Mouse (Mus musculus) MEL (cell line): Measurements from ENCODE around the gene Epha4. TPM values are rescaled to one million over a fixed set of nuclear protein-coding genes. Genes with fewer than 3 reads are reported as not detected.

Experiments used
- DNase-seq: peaks from one replicate; pipeline ENCODE4 v3.0.0; 2011; ENCODE audit warnings: low read depth, low spot score
- H3K27ac ChIP-seq: 2 replicates; pipeline ENCODE4 v1.5.1; 2012; ENCODE audit warnings: low read depth, mild to moderate bottlenecking, control low read depth, low read length, moderate library complexity; ENCODE audit not compliant: control insufficient read depth
- H3K27me3 ChIP-seq, 2 experiments: fragments of 150-350 bp in 1 of 2; sonication (generic) in 1 of 2; 2 replicates each; pipeline ENCODE4 v1.6.1; 2012; ENCODE audit warnings: low read length in 2 of 2, mild to moderate bottlenecking in 2 of 2, improper control_type of control experiment in 1 of 2, moderate library complexity in 1 of 2; ENCODE audit not compliant: insufficient read depth in 2 of 2, control insufficient read depth in 1 of 2
- H3K36me3 ChIP-seq, 2 experiments: 2 replicates each; pipeline ENCODE4 v1.6.1; 2012 to 2014; ENCODE audit warnings: low read length in 2 of 2, improper control_type of control experiment in 1 of 2, inconsistent platforms in 1 of 2, mild to moderate bottlenecking in 1 of 2; ENCODE audit not compliant: insufficient read depth in 2 of 2, control insufficient read depth in 1 of 2
- H3K4me1 ChIP-seq, 2 experiments: fragments of 150-350 bp in 1 of 2; sonication (generic) in 1 of 2; 2 replicates each; pipeline ENCODE4 v1.6.1; 2012; ENCODE audit warnings: low read length in 2 of 2, improper control_type of control experiment in 1 of 2, mild to moderate bottlenecking in 1 of 2; ENCODE audit not compliant: insufficient read depth in 2 of 2, control insufficient read depth in 1 of 2
- H3K4me3 ChIP-seq, 2 experiments: fragments of 150-350 bp in 1 of 2; sonication (generic) in 1 of 2; 2 replicates each; pipeline ENCODE4 v1.5.1; 2012; ENCODE audit warnings: low read depth in 2 of 2, low read length in 2 of 2, mild to moderate bottlenecking in 2 of 2, moderate library complexity in 2 of 2, control low read depth in 1 of 2, improper control_type of control experiment in 1 of 2; ENCODE audit not compliant: control insufficient read depth in 1 of 2, insufficient read depth in 1 of 2
- H3K79me2 ChIP-seq: 2 replicates; pipeline ENCODE4 v1.6.1; 2012; ENCODE audit warnings: mild to moderate bottlenecking, low read length, moderate library complexity; ENCODE audit not compliant: control insufficient read depth, poor library complexity, insufficient read depth
- H3K9ac ChIP-seq: 2 replicates; pipeline ENCODE4 v1.6.1; 2012; ENCODE audit warnings: low read depth, mild to moderate bottlenecking, control low read depth, low read length, moderate library complexity; ENCODE audit not compliant: control insufficient read depth, poor library complexity, severe bottlenecking
- H3K9me3 ChIP-seq: fragments of 150-350 bp; sonication (generic); replicated peaks from 2 replicates; pipeline ENCODE4 v1.6.1; 2012; ENCODE audit warnings: mild to moderate bottlenecking, low read length, improper control_type of control experiment, moderate library complexity; ENCODE audit not compliant: insufficient read depth
- CHD1 ChIP-seq: IDR thresholded peaks from 2 replicates; pipeline ENCODE4 v1.6.1; 2012; ENCODE audit warnings: low read depth, mild to moderate bottlenecking, inconsistent platforms, low read length, improper control_type of control experiment
- CHD2 ChIP-seq: IDR thresholded peaks from 2 replicates; pipeline ENCODE4 v1.6.1; 2011; ENCODE audit warnings: low read length, improper control_type of control experiment
- ELF1 ChIP-seq: IDR thresholded peaks from 2 replicates; pipeline ENCODE4 v1.6.1; 2014; ENCODE audit warnings: low read depth, mild to moderate bottlenecking, inconsistent platforms, low read length, improper control_type of control experiment, moderate library complexity
- EP300 ChIP-seq, 2 experiments: IDR thresholded peaks; 2 replicates each; pipeline ENCODE4 v1.6.1; 2011; ENCODE audit warnings: improper control_type of control experiment in 2 of 2, low read length in 2 of 2, low read depth in 1 of 2, mild to moderate bottlenecking in 1 of 2
- KAT2A ChIP-seq: conservative IDR thresholded peaks from 2 replicates; pipeline ENCODE4 v1.6.1; 2012; ENCODE audit warnings: low read depth, low read length, improper control_type of control experiment, inconsistent platforms
- MAFK ChIP-seq: IDR thresholded peaks from 2 replicates; pipeline ENCODE4 v1.6.1; 2011; ENCODE audit warnings: low read depth, mild to moderate bottlenecking, low read length, improper control_type of control experiment, borderline replicate concordance
- MAX ChIP-seq: IDR thresholded peaks from 2 replicates; pipeline ENCODE4 v1.6.1; 2011; ENCODE audit warnings: low read length, improper control_type of control experiment
- MAZ ChIP-seq: IDR thresholded peaks from 2 replicates; pipeline ENCODE4 v1.6.1; 2012; ENCODE audit warnings: low read depth, mild to moderate bottlenecking, inconsistent platforms, low read length, improper control_type of control experiment
- MXI1 ChIP-seq: IDR thresholded peaks from 2 replicates; pipeline ENCODE4 v1.6.1; 2011; ENCODE audit warnings: mild to moderate bottlenecking, low read depth, low read length, improper control_type of control experiment
- NELFE ChIP-seq: IDR thresholded peaks from 2 replicates; pipeline ENCODE4 v1.6.1; 2011; ENCODE audit warnings: low read depth, low read length, improper control_type of control experiment
- NRF1 ChIP-seq: IDR thresholded peaks from 2 replicates; pipeline ENCODE4 v1.6.1; 2014; ENCODE audit warnings: low read depth, mild to moderate bottlenecking, inconsistent platforms, low read length, improper control_type of control experiment, moderate library complexity; ENCODE audit not compliant: poor library complexity, insufficient read depth, severe bottlenecking
- POLR2A ChIP-seq, 2 experiments: IDR thresholded peaks; 2 replicates each; pipeline ENCODE4 v1.6.1; 2011 to 2012; ENCODE audit warnings: low read length in 2 of 2, mild to moderate bottlenecking in 2 of 2, control low read depth in 1 of 2, improper control_type of control experiment in 1 of 2, low read depth in 1 of 2, moderate library complexity in 1 of 2; ENCODE audit not compliant: control insufficient read depth in 1 of 2, insufficient read depth in 1 of 2, poor library complexity in 1 of 2
- POLR2AphosphoS2 ChIP-seq: IDR thresholded peaks from 2 replicates; pipeline ENCODE4 v1.6.1; 2011; ENCODE audit warnings: low read length, improper control_type of control experiment
- TAL1 ChIP-seq: IDR thresholded peaks from 2 replicates; pipeline ENCODE4 v1.6.1; 2012; ENCODE audit warnings: mild to moderate bottlenecking, inconsistent platforms, low read length, moderate library complexity, mixed read lengths
- USF1 ChIP-seq: IDR thresholded peaks from 2 replicates; pipeline ENCODE4 v1.6.1; 2014; ENCODE audit warnings: low read depth, mild to moderate bottlenecking, inconsistent platforms, low read length, improper control_type of control experiment, moderate library complexity
- ZMIZ1 ChIP-seq: IDR thresholded peaks from 2 replicates; pipeline ENCODE4 v1.6.1; 2012; ENCODE audit warnings: low read depth, mild to moderate bottlenecking, inconsistent platforms, low read length, improper control_type of control experiment, moderate library complexity
- polyA plus RNA-seq, 2 experiments: library from polyadenylated mRNA; stranded (reverse) in 1 of 2; unstranded in 1 of 2; fragments of >175 nt in 1 of 2; fragments of >200 nt in 1 of 2; gene quantifications; 2 replicates each; pipeline versions ENCODE4 v1.2.1 to v1.2.4; 2012; ENCODE audit warnings: low replicate concordance in 2 of 2, low read depth in 1 of 2; ENCODE audit not compliant: insufficient read length in 2 of 2, insufficient read depth in 1 of 2, missing spikeins in 1 of 2
- total RNA-seq: library from RNA; depleted of rRNA; stranded (reverse); fragments of 300-350 nt; gene quantifications from 2 replicates; pipeline ENCODE4 v1.2.3, GENCODE M21; 2012

Epha4 gene
- total and polyA plus RNA-seq, 3 experiments: not detected

GRCm38 (mm10) chr1:77495790-77496158 is 19.1 kb downstream of the Epha4 start:
- H3K4me1 ChIP-seq: no peaks in the 10 kb centered on the region
- no peak overlapping the region for H3K9ac ChIP-seq
- no peak for DNase-seq

GRCm38 (mm10) chr1:77495030-77495789 is 19.7 kb downstream of the Epha4 start:
- no peaks in the 10 kb centered on the region for H3K4me1 ChIP-seq
- H3K36me3 ChIP-seq: no peaks in the 10 kb centered on the region
- H3K79me2 ChIP-seq: no peaks in the 10 kb centered on the region
- no peak overlapping the region for H3K27ac ChIP-seq
- no peak for DNase-seq
- no peaks in the 10 kb centered on the region for H3K9me3 ChIP-seq
- H3K9ac ChIP-seq: no peak overlapping the region
- TF ChIP-seq MAFK (no peak), NELFE (no peak), POLR2A (IDR thresholded peaks at IDR 0.05; ENCODE audit: control insufficient read depth in 1 of 2, insufficient read depth in 1 of 2, low read depth in 1 of 2, low read length in 2 of 2, poor library complexity in 1 of 2) (no peak), USF1 (no peak), MXI1 (no peak), TAL1 (no peak), KAT2A (no peak), CHD2 (no peak), POLR2AphosphoS2 (no peak), CHD1 (no peak), EP300 (IDR thresholded peaks at IDR 0.05; ENCODE audit: low read depth in 1 of 2, low read length in 2 of 2) (no peak), ELF1 (no peak), ZMIZ1 (no peak), NRF1 (no peak)
- TF ChIP-seq, all 39 proteins: peak for 0
- Histone ChIP-seq H3K4me3 (no peak overlapping the region), H3K27me3 (no peaks in the 10 kb centered on the region)

More at GRCm38 (mm10) chr1:77495790-77496158, 19.1 kb downstream of the Epha4 start:
- H3K9me3 ChIP-seq: no peaks in the 10 kb centered on the region
- TF ChIP-seq MAZ (no peak), MAX (no peak)
- H3K27ac ChIP-seq: no peak overlapping the region
- no peaks in the 10 kb centered on the region for H3K36me3 ChIP-seq
- H3K79me2 ChIP-seq: no peaks in the 10 kb centered on the region
- no peaks in the 10 kb centered on the region for H3K27me3 ChIP-seq
- H3K4me3 ChIP-seq: no peak overlapping the region
